Mouse (Mus musculus) frontal cortex, adult (tissue): ENCODE measurements at regions not wholly inside any gene's neighbourhood (a gene's known extent, or its start where the extent isn't known, plus 50 kb on each side); places are given as distances from the start of the nearest gene placed in this dataset.

Experiments
- ATAC-seq: cut with Nextera tagmentation; 2 replicates; pipeline ENCODE4 v1.9.2; 2017; ENCODE audit warnings: mild to moderate bottlenecking, moderate library complexity, mixed read lengths; ENCODE audit not compliant: low TSS enrichment

GRCm38 (mm10) chr2:64706646-64707177 is 318.1 kb downstream of the Grb14 start:
- ATAC-seq = no peak

GRCm38 (mm10) chr2:64695974-64696373 is 328.8 kb downstream of the Grb14 start:
- no peak for ATAC-seq

- no peak for ATAC-seq
Observed at GRCm38 (mm10) chr2:64691444-64691843, 333.3 kb downstream of the Grb14 start.

- ATAC-seq = no peak
Observed at GRCm38 (mm10) chr2:64690996-64691395, 333.8 kb downstream of the Grb14 start.

- ATAC-seq = no peak
Observed at GRCm38 (mm10) chr2:64686781-64687180, 338.0 kb downstream of the Grb14 start.

- no peak for ATAC-seq
Observed at GRCm38 (mm10) chr2:64649614-64650013, 375.2 kb downstream of the Grb14 start.

- no peak for ATAC-seq
Observed at GRCm38 (mm10) chr2:64616931-64617330, 407.9 kb downstream of the Grb14 start.

GRCm38 (mm10) chr2:64606864-64607263 is 417.9 kb downstream of the Grb14 start:
- no peak for ATAC-seq

- no peak for ATAC-seq
Observed at GRCm38 (mm10) chr2:64582258-64582657, 442.5 kb downstream of the Grb14 start.

- ATAC-seq = peak; percentile 83
Observed at GRCm38 (mm10) chr2:64536032-64536431, 438.2 kb upstream of the Fign start.

GRCm38 (mm10) chr2:64535351-64535851 is 437.6 kb upstream of the Fign start:
- ATAC-seq = no peak

- ATAC-seq = no peak
Observed at GRCm38 (mm10) chr2:64534869-64535268, 437.0 kb upstream of the Fign start.

- ATAC-seq = no peak
Observed at GRCm38 (mm10) chr2:64534344-64534743, 436.5 kb upstream of the Fign start.

- no peak for ATAC-seq
Observed at GRCm38 (mm10) chr2:64522722-64523121, 424.9 kb upstream of the Fign start.

GRCm38 (mm10) chr2:64522233-64522632 is 424.4 kb upstream of the Fign start:
- ATAC-seq = no peak

GRCm38 (mm10) chr2:64495725-64496124 is 397.9 kb upstream of the Fign start:
- ATAC-seq = no peak

- ATAC-seq = no peak
Observed at GRCm38 (mm10) chr2:64466412-64466970, 368.7 kb upstream of the Fign start.

GRCm38 (mm10) chr2:64462466-64463114 is 364.8 kb upstream of the Fign start:
- no peak for ATAC-seq

- ATAC-seq = no peak
Observed at GRCm38 (mm10) chr2:64462041-64462440, 364.2 kb upstream of the Fign start.

- no peak for ATAC-seq
Observed at GRCm38 (mm10) chr2:64461636-64462035, 363.8 kb upstream of the Fign start.

- ATAC-seq = no peak
Observed at GRCm38 (mm10) chr2:64458171-64458570, 360.3 kb upstream of the Fign start.

- no peak for ATAC-seq
Observed at GRCm38 (mm10) chr2:64452690-64453089, 354.9 kb upstream of the Fign start.

- ATAC-seq = no peak
Observed at GRCm38 (mm10) chr2:64451614-64452317, 353.9 kb upstream of the Fign start.
